ENCODE assay signal across 8 mouse cellular contexts in genomic region chr5:122778231-122779226, GRCm38 (mm10). TPM values are rescaled to one million over a fixed set of nuclear protein-coding genes. Genes with fewer than 3 reads are reported as not detected.
DNase-seq lines count a peak whose midpoint lies in the region; ATAC-seq and TF ChIP-seq lines count a peak whose summit lies in the region.

No protein-coding gene starts in this region.

- in situ Hi-C loops in ES-E14 (cut with MboI; ENCODE audit: low sequenced_read_pairs in 2 of 2, unreplicated experiment in 2 of 2) = no loop called here

- peak overlapping the region; percentile 85 for H3K4me3 ChIP-seq in heart, embryonic 10.5 days
- peak overlapping the region; percentile 82 to 97 for H3K4me3 ChIP-seq in ES-E14 (ENCODE audit: insufficient read depth in 1 of 2, low read depth in 1 of 2, low read length in 2 of 2, poor library complexity in 1 of 2, severe bottlenecking in 1 of 2)
- peak overlapping the region; percentile 90 for H3K4me3 ChIP-seq in embryonic facial prominence, embryonic 12.5 days
- H3K4me3 ChIP-seq in hindbrain, embryonic 13.5 days = peak overlapping the region; percentile 89
- H3K4me3 ChIP-seq in limb, embryonic 14.5 days (replicated peaks; ENCODE audit: low read length) = peak overlapping the region; percentile 75
- H3K4me3 ChIP-seq in neural tube, embryonic 11.5 days (ENCODE audit: low read depth, low read length) = peak overlapping the region; percentile 62

- H3K9ac ChIP-seq in ES-E14 (ENCODE audit: insufficient read depth, low read depth, low read length, poor library complexity, severe bottlenecking) = peak overlapping the region; percentile 86
- peak overlapping the region; percentile 91 for H3K9ac ChIP-seq in embryonic facial prominence, embryonic 12.5 days
- H3K9ac ChIP-seq in hindbrain, embryonic 13.5 days = peak overlapping the region; percentile 91
- peak overlapping the region; percentile 87 for H3K9ac ChIP-seq in limb, embryonic 14.5 days (ENCODE audit: low read depth, low read length, severe bottlenecking)
- peak overlapping the region; percentile 69 for H3K9ac ChIP-seq in neural tube, embryonic 11.5 days (ENCODE audit: low read length)

- ATAC-seq in embryonic facial prominence, embryonic 12.5 days (ENCODE audit: insufficient number of reproducible peaks, insufficient read depth, low FRiP score, low TSS enrichment) = peak; percentile 57
- ATAC-seq in hindbrain, embryonic 13.5 days (ENCODE audit: low FRiP score) = peak; percentile 75
- peak; percentile 45 for ATAC-seq in limb, embryonic 14.5 days (ENCODE audit: low FRiP score, low read depth)
- peak; percentile 55 for ATAC-seq in neural tube, embryonic 11.5 days (ENCODE audit: insufficient read depth, low FRiP score, low TSS enrichment)

- 2% methylated on average over 51 of the region's 55 CpGs for WGBS in heart, embryonic 10.5 days
- WGBS in embryonic facial prominence, embryonic 12.5 days = 1% methylated on average over 55 of the region's 55 CpGs
- WGBS in hindbrain, embryonic 13.5 days = 1% methylated on average over 39 of the region's 55 CpGs
- 5% methylated on average over 24 of the region's 55 CpGs for WGBS in limb, embryonic 14.5 days
- WGBS in neural tube, embryonic 11.5 days = 1% methylated on average over 40 of the region's 55 CpGs

- H3K36me3 ChIP-seq in heart, embryonic 10.5 days = peaks cover 1% of the 10 kb centered on the region; the same call in 1 of the 2 replicates
- H3K36me3 ChIP-seq in ES-E14 (ENCODE audit: control insufficient read depth, insufficient read depth, low read length, poor library complexity, severe bottlenecking) = no peaks in the 10 kb centered on the region
- no peaks in the 10 kb centered on the region for H3K36me3 ChIP-seq in embryonic facial prominence, embryonic 12.5 days
- H3K36me3 ChIP-seq in hindbrain, embryonic 13.5 days = no peaks in the 10 kb centered on the region
- no peaks in the 10 kb centered on the region; the same call in 1 of the 2 replicates for H3K36me3 ChIP-seq in limb, embryonic 14.5 days (ENCODE audit: control insufficient read depth, insufficient read depth, low read length)
- H3K36me3 ChIP-seq in neural tube, embryonic 11.5 days (ENCODE audit: control insufficient read depth, insufficient read depth, low read length) = no peaks in the 10 kb centered on the region

- H3K27ac ChIP-seq in heart, embryonic 10.5 days = peak overlapping the region; percentile 94
- H3K27ac ChIP-seq in ES-E14 (ENCODE audit: insufficient read depth, low read depth, low read length, poor library complexity, severe bottlenecking) = no peak overlapping the region
- H3K27ac ChIP-seq in embryonic facial prominence, embryonic 12.5 days = 0 out of 2 replicates have a peak overlapping the region, but pooled peaks have one; percentile 74
- H3K27ac ChIP-seq in hindbrain, embryonic 13.5 days = peak overlapping the region; percentile 77
- peak overlapping the region; percentile 82; the same call in 1 of the 2 replicates for H3K27ac ChIP-seq in limb, embryonic 14.5 days (replicated peaks; ENCODE audit: low read depth, low read length)
- H3K27ac ChIP-seq in neural tube, embryonic 11.5 days (ENCODE audit: low read depth, low read length) = no peak overlapping the region

- H3K4me2 ChIP-seq in embryonic facial prominence, embryonic 12.5 days (replicated peaks) = peak overlapping the region; percentile 94
- H3K4me2 ChIP-seq in hindbrain, embryonic 13.5 days = peak overlapping the region; percentile 89
- peak overlapping the region; percentile 92 for H3K4me2 ChIP-seq in limb, embryonic 14.5 days (replicated peaks; ENCODE audit: low read depth, low read length, severe bottlenecking)
- H3K4me2 ChIP-seq in neural tube, embryonic 11.5 days (ENCODE audit: low read depth) = peak overlapping the region; percentile 86

- no peak for TF ChIP-seq POLR2A in limb, embryonic 14.5 days (IDR thresholded peaks at IDR 0.05; ENCODE audit: borderline replicate concordance, extremely low read depth, insufficient read depth, insufficient read length)

- no peaks in the 10 kb centered on the region for H3K27me3 ChIP-seq in heart, embryonic 10.5 days (ENCODE audit: insufficient read depth, poor library complexity, severe bottlenecking)
- H3K27me3 ChIP-seq in embryonic facial prominence, embryonic 12.5 days = no peaks in the 10 kb centered on the region
- no peaks in the 10 kb centered on the region for H3K27me3 ChIP-seq in hindbrain, embryonic 13.5 days
- H3K27me3 ChIP-seq in limb, embryonic 14.5 days (ENCODE audit: control insufficient read depth, insufficient read depth, low read length) = no peaks in the 10 kb centered on the region
- H3K27me3 ChIP-seq in neural tube, embryonic 11.5 days (ENCODE audit: control insufficient read depth, insufficient read depth, low read length) = no peaks in the 10 kb centered on the region

- H3K9me3 ChIP-seq in heart, embryonic 10.5 days = no peaks in the 10 kb centered on the region
- no peaks in the 10 kb centered on the region for H3K9me3 ChIP-seq in ES-E14 (ENCODE audit: control insufficient read depth, insufficient read depth, low read depth, low read length)
- H3K9me3 ChIP-seq in embryonic facial prominence, embryonic 12.5 days = no peaks in the 10 kb centered on the region
- H3K9me3 ChIP-seq in hindbrain, embryonic 13.5 days = 0 out of 2 replicates have a peak, but pooled peaks cover 3% of the 10 kb centered on the region
- no peaks in the 10 kb centered on the region for H3K9me3 ChIP-seq in limb, embryonic 14.5 days (ENCODE audit: control insufficient read depth, low read length)
- no peaks in the 10 kb centered on the region for H3K9me3 ChIP-seq in neural tube, embryonic 11.5 days (ENCODE audit: control insufficient read depth, low read length)

- DNase-seq in heart, embryonic 10.5 days (ENCODE audit: low spot score) = no peak
- DNase-seq in heart, postnatal 36 days = no peak
- DNase-seq in ES-E14 (ENCODE audit: low read depth, low spot score) = no peak
- DNase-seq in limb, embryonic 14.5 days (ENCODE audit: low spot score) = no peak
- peak; percentile 47 for DNase-seq in neural tube, embryonic 11.5 days (ENCODE audit: low spot score)
- DNase-seq in gastrocnemius, postnatal 36 days = no peak

- peaks cover 30% of the 10 kb centered on the region for H3K4me1 ChIP-seq in heart, embryonic 10.5 days
- peaks cover 4 to 13% of the 10 kb centered on the region in 2 experiments for H3K4me1 ChIP-seq in ES-E14 (ENCODE audit: control insufficient read depth in 2 of 2, insufficient read depth in 2 of 2, low read length in 2 of 2, poor library complexity in 1 of 2)
- peaks cover 6% of the 10 kb centered on the region; the same call in 1 of the 2 replicates for H3K4me1 ChIP-seq in embryonic facial prominence, embryonic 12.5 days
- peaks cover 21% of the 10 kb centered on the region for H3K4me1 ChIP-seq in hindbrain, embryonic 13.5 days (replicated peaks)
- H3K4me1 ChIP-seq in limb, embryonic 14.5 days (ENCODE audit: control insufficient read depth, insufficient read depth, low read length) = peaks cover 2% of the 10 kb centered on the region; the same call in 1 of the 2 replicates
- peaks cover 4% of the 10 kb centered on the region; the same call in 1 of the 2 replicates for H3K4me1 ChIP-seq in neural tube, embryonic 11.5 days (ENCODE audit: control insufficient read depth, insufficient read depth, low read length)

- intact Hi-C loops in heart, postnatal 36 days (cut with DNase I) = loop anchor here (2.0 kb wide), 1 partner anchor 278 kb away; no protein-coding TSS in a partner anchor
- intact Hi-C loops in gastrocnemius, postnatal 36 days (cut with DNase I) = no loop called here

TF ChIP-seq in ES-E14, 5 proteins besides CTCF, POLR2A, EP300 and RAD21:
- no peak for TF ChIP-seq MAFK (IDR thresholded peaks at IDR 0.05; ENCODE audit: insufficient read depth, low read depth, low read length)
- TF ChIP-seq HCFC1 (IDR thresholded peaks at IDR 0.05; ENCODE audit: borderline replicate concordance, insufficient read depth, low read length) = no peak
- TF ChIP-seq CHD2 (IDR thresholded peaks at IDR 0.05; ENCODE audit: low read depth, low read length) = no peak
- TF ChIP-seq ZC3H11A (IDR thresholded peaks at IDR 0.05; ENCODE audit: borderline replicate concordance, low read depth, low read length) = no peak
- TF ChIP-seq ZNF384 (IDR thresholded peaks at IDR 0.05; ENCODE audit: low read depth, low read length) = no peak

RNA-seq across cellular contexts. Expression of gene Camkk2, which starts 0.7 kb away (rescaled TPM):
- 16.6 and 21.3 TPM in 2 replicates for polyA plus RNA-seq in heart, embryonic 10.5 days (2016; fragmentation: Nextera tagmentation; extraction: Ambion mirVana)
- total RNA-seq in heart, postnatal 36 days (2021) = 10 to 100 TPM in 1 of 2 experiments, 1 to 10 TPM in 1; 9.2 to 11.2 TPM
- 12.7 and 16.1 TPM in 2 replicates for total RNA-seq in ES-E14 (2012; rRNA removed)
- polyA plus RNA-seq in embryonic facial prominence, embryonic 12.5 days (2016; fragmentation: Nextera tagmentation; extraction: Ambion mirVana) = 43.1 and 44.6 TPM in 2 replicates
- polyA plus RNA-seq in hindbrain, embryonic 13.5 days (2015; fragmentation: Nextera tagmentation; extraction: Ambion mirVana) = 59.1 and 60.3 TPM in 2 replicates
- polyA plus RNA-seq in limb, embryonic 14.5 days (2012; rRNA removed) = 34.7 and 35.0 TPM in 2 replicates
- 39.1 and 39.3 TPM in 2 replicates for polyA plus RNA-seq in limb, embryonic 14.5 days (2014; fragmentation: Nextera tagmentation; extraction: Ambion mirVana)
- polyA plus RNA-seq in neural tube, embryonic 11.5 days (2014; fragmentation: Nextera tagmentation; extraction: Ambion mirVana) = 26.3 and 27.0 TPM in 2 replicates
- 1 to 10 TPM; 5.1 to 5.2 TPM for total RNA-seq in gastrocnemius, postnatal 36 days (2021)

RNA-seq across cellular contexts. Expression of gene Anapc5, which starts 42.6 kb away (rescaled TPM):
- 405 and 415 TPM in 2 replicates for polyA plus RNA-seq in heart, embryonic 10.5 days (2016; fragmentation: Nextera tagmentation; extraction: Ambion mirVana)
- 100 to 1,000 TPM; 163 to 171 TPM for total RNA-seq in heart, postnatal 36 days (2021)
- total RNA-seq in ES-E14 (2012; rRNA removed) = 285 and 344 TPM in 2 replicates
- polyA plus RNA-seq in embryonic facial prominence, embryonic 12.5 days (2016; fragmentation: Nextera tagmentation; extraction: Ambion mirVana) = 478 and 484 TPM in 2 replicates
- polyA plus RNA-seq in hindbrain, embryonic 13.5 days (2015; fragmentation: Nextera tagmentation; extraction: Ambion mirVana) = 518 and 521 TPM in 2 replicates
- polyA plus RNA-seq in limb, embryonic 14.5 days (2012; rRNA removed) = 686 and 736 TPM in 2 replicates
- 427 and 463 TPM in 2 replicates for polyA plus RNA-seq in limb, embryonic 14.5 days (2014; fragmentation: Nextera tagmentation; extraction: Ambion mirVana)
- polyA plus RNA-seq in neural tube, embryonic 11.5 days (2014; fragmentation: Nextera tagmentation; extraction: Ambion mirVana) = 529 and 534 TPM in 2 replicates
- 100 to 1,000 TPM; 289 to 361 TPM for total RNA-seq in gastrocnemius, postnatal 36 days (2021)

Comparison
In these comparisons a context has a peak if more than half of its experiments do, and no peak if none do; other contexts are left out.
1. H3K27ac ChIP-seq: peak in heart, embryonic 10.5 days (single experiment), embryonic facial prominence, embryonic 12.5 days (single experiment), hindbrain, embryonic 13.5 days (single experiment) and limb, embryonic 14.5 days (single experiment); none in ES-E14 (single experiment) and neural tube, embryonic 11.5 days (single experiment).
2. Peak in every context shown above with its lines, with median percentiles within 50 percentile points of each other: H3K4me3 ChIP-seq, H3K9ac ChIP-seq, ATAC-seq and H3K4me2 ChIP-seq.